Mouse (Mus musculus): ENCODE results near the gene Cops3.
"Not testable (repeated sequence)": the region's sequence is repeated elsewhere in the genome, so short reads cannot be mapped to it uniquely, and the experiment has no call there.

DNA sequence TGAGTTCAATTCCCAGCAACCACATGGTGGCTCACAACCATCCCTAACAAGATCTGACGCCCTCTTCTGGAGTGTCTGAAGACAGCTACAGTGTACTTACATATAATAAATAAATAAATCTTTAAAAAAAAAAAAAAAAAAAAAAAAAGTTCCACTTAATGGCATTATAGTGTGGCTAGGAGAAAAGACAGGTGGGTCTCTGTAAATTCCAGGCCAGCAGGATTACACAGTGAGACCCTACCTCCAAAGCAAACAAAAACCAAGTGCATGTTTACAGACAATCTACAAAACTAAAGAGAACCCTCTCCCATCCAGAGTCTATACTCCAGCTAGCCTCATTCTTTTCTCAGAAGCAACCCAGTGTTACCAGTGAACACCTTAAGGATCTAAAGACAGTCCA is 1.8 kb downstream of the Cops3 start:
- not testable (repeated sequence) for TF ChIP-seq POLR2A (IDR thresholded peaks at IDR 0.05; ENCODE audit: low read depth, low read length); CTCF (conservative IDR thresholded peaks at IDR 0.05; ENCODE audit: insufficient read depth, insufficient read length, low read depth, low read length)

All from kidney, adult 2 months (tissue).